Mouse (Mus musculus) ES-E14 (cell line): ENCODE results near the gene Smurf2. TPM values are rescaled to one million over a fixed set of nuclear protein-coding genes. Genes with fewer than 3 reads are reported as not detected.

Experiments used
- DNase-seq: peaks from one replicate; pipeline ENCODE4 v3.0.0-alpha.2; 2013; ENCODE audit warnings: low read depth, low spot score
- H3K27ac ChIP-seq: 2 replicates; pipeline ENCODE4 v1.5.1; 2012; ENCODE audit warnings: low read depth, mild to moderate bottlenecking, low read length, moderate library complexity, mixed read lengths; ENCODE audit not compliant: poor library complexity, insufficient read depth, severe bottlenecking
- H3K36me3 ChIP-seq: 2 replicates; pipeline ENCODE4 v1.6.1; 2012; ENCODE audit warnings: mild to moderate bottlenecking, low read length, moderate library complexity, mixed read lengths; ENCODE audit not compliant: control insufficient read depth, poor library complexity, insufficient read depth, severe bottlenecking
- H3K4me1 ChIP-seq, 2 experiments: fragments of 150-350 bp in 1 of 2; sonication (generic) in 1 of 2; 2 replicates each; pipeline ENCODE4 v1.6.1; 2012; ENCODE audit warnings: low read length in 2 of 2, mild to moderate bottlenecking in 1 of 2, mixed read lengths in 1 of 2; ENCODE audit not compliant: control insufficient read depth in 2 of 2, insufficient read depth in 2 of 2, poor library complexity in 1 of 2
- H3K4me3 ChIP-seq, 2 experiments: fragments of 150-350 bp in 1 of 2; sonication (generic) in 1 of 2; 2 replicates each; pipeline ENCODE4 v1.5.1; 2012; ENCODE audit warnings: low read length in 2 of 2, low read depth in 1 of 2, mild to moderate bottlenecking in 1 of 2, mixed read lengths in 1 of 2; ENCODE audit not compliant: insufficient read depth in 1 of 2, poor library complexity in 1 of 2, severe bottlenecking in 1 of 2
- H3K9ac ChIP-seq: 2 replicates; pipeline ENCODE4 v1.6.1; 2012; ENCODE audit warnings: low read depth, mild to moderate bottlenecking, low read length, mixed read lengths; ENCODE audit not compliant: poor library complexity, insufficient read depth, severe bottlenecking
- H3K9me3 ChIP-seq: fragments of 150-350 bp; sonication (generic); 2 replicates; pipeline ENCODE4 v1.6.1; 2012; ENCODE audit warnings: low read depth, mild to moderate bottlenecking, low read length; ENCODE audit not compliant: control insufficient read depth, insufficient read depth
- CHD2 ChIP-seq: IDR thresholded peaks from 2 replicates; pipeline ENCODE4 v1.6.1; 2014; ENCODE audit warnings: mild to moderate bottlenecking, low read depth, low read length, inconsistent platforms
- HCFC1 ChIP-seq: IDR thresholded peaks from 2 replicates; pipeline ENCODE4 v1.6.1; 2012; ENCODE audit warnings: low read length, inconsistent platforms, borderline replicate concordance; ENCODE audit not compliant: insufficient read depth
- MAFK ChIP-seq: IDR thresholded peaks from 2 replicates; pipeline ENCODE4 v1.6.1; 2014; ENCODE audit warnings: mild to moderate bottlenecking, low read depth, low read length, inconsistent platforms; ENCODE audit not compliant: insufficient read depth
- ZC3H11A ChIP-seq: IDR thresholded peaks from 2 replicates; pipeline ENCODE4 v1.6.1; 2012; ENCODE audit warnings: low read depth, mild to moderate bottlenecking, inconsistent platforms, low read length, borderline replicate concordance
- ZNF384 ChIP-seq: IDR thresholded peaks from 2 replicates; pipeline ENCODE4 v1.6.1; 2012; ENCODE audit warnings: low read depth, low read length, inconsistent platforms
- in situ Hi-C, 2 experiments: fragments of 600-800 bp; cut with MboI; formaldehyde crosslinking; loops; one replicate each; pipeline ENCODE4 v1.15.1; 2025; ENCODE audit warnings: low sequenced_read_pairs in 2 of 2, inconsistent platforms in 1 of 2; ENCODE audit not compliant: unreplicated experiment in 2 of 2
- total RNA-seq: library from RNA; depleted of rRNA; stranded (reverse); fragments of 300-350 nt; gene quantifications from 2 replicates; pipeline ENCODE4 v1.2.3, GENCODE M21; 2012

The Smurf2 gene
- total RNA-seq, 1 experiment = 25.3 TPM

- in situ Hi-C loops = no loop called here
- TF ChIP-seq HCFC1 = peak; percentile 78; the same call in 1 of the 2 replicates
- TF ChIP-seq ZC3H11A = no peak
- 0 out of 2 replicates have a peak, but pooled peaks have one; percentile 9 for TF ChIP-seq CHD2
- TF ChIP-seq MAFK = no peak
- peak; percentile 84 for TF ChIP-seq ZNF384
- peak overlapping the region; percentile 89 to 96 for H3K4me3 ChIP-seq
- H3K9me3 ChIP-seq = no peaks in the 10 kb centered on the region
- H3K9ac ChIP-seq = peak overlapping the region; percentile 97
- peak; percentile 88 for DNase-seq
- peaks cover 0 to 2% of the 10 kb centered on the region in 2 experiments; a peak in 1 of 4 replicates for H3K4me1 ChIP-seq
- peak overlapping the region; percentile 99 for H3K27ac ChIP-seq
- H3K36me3 ChIP-seq = peaks cover 31% of the 10 kb centered on the region
These were observed 132.3 kb downstream of the Smurf2 start for GRCm38 (mm10) chr11:106788026-106788774.

GRCm38 (mm10) chr11:106787131-106788025 lies 133.1 kb downstream of the Smurf2 start:
- H3K36me3 ChIP-seq = peaks cover 36% of the 10 kb centered on the region
- peaks cover 0 to 2% of the 10 kb centered on the region in 2 experiments; a peak in 1 of 4 replicates for H3K4me1 ChIP-seq
- H3K27ac ChIP-seq = peak overlapping the region; percentile 93
- H3K9me3 ChIP-seq = no peaks in the 10 kb centered on the region
- TF ChIP-seq MAFK = no peak
- TF ChIP-seq ZC3H11A = no peak
- no peak for TF ChIP-seq ZNF384
- TF ChIP-seq HCFC1 = no peak
- TF ChIP-seq CHD2 = no peak
- H3K4me3 ChIP-seq = peak overlapping the region; percentile 89 to 96
- H3K9ac ChIP-seq = peak overlapping the region; percentile 96
- DNase-seq = peak; percentile 69
- in situ Hi-C loops = no loop called here

- in situ Hi-C loops = no loop called here
- Histone ChIP-seq H3K36me3 (peaks cover 44% of the 10 kb centered on the region), H3K4me3 (no peak overlapping the region)
These were observed 135.5 kb downstream of the Smurf2 start for GRCm38 (mm10) chr11:106785043-106785442.

GRCm38 (mm10) chr11:106784476-106784875 lies 136.0 kb downstream of the Smurf2 start:
- no peak overlapping the region for H3K4me3 ChIP-seq
- H3K27ac ChIP-seq = no peak overlapping the region
- H3K4me1 ChIP-seq = no peaks in the 10 kb centered on the region
- no peaks in the 10 kb centered on the region for H3K9me3 ChIP-seq
- in situ Hi-C loops = no loop called here
- H3K36me3 ChIP-seq = peaks cover 47% of the 10 kb centered on the region
- TF ChIP-seq HCFC1 (no peak), ZC3H11A (no peak), MAFK (no peak), CHD2 (no peak), ZNF384 (no peak)
- no peak for DNase-seq
- H3K9ac ChIP-seq = no peak overlapping the region

More at GRCm38 (mm10) chr11:106785043-106785442, 135.5 kb downstream of the Smurf2 start:
- no peak overlapping the region for H3K9ac ChIP-seq
- DNase-seq = no peak
- no peak overlapping the region for H3K27ac ChIP-seq
- TF ChIP-seq MAFK = no peak
- no peak for TF ChIP-seq HCFC1
- no peak for TF ChIP-seq ZNF384
- TF ChIP-seq ZC3H11A = no peak
- no peak for TF ChIP-seq CHD2
- H3K4me1 ChIP-seq = peaks cover 0 to under 1% of the 10 kb centered on the region in 2 experiments; a peak in 1 of 4 replicates
- no peaks in the 10 kb centered on the region for H3K9me3 ChIP-seq
